Mouse (Mus musculus): Measurements from ENCODE around the gene Klkb1. TPM values are rescaled to one million over a fixed set of nuclear protein-coding genes. Genes with fewer than 3 reads are reported as not detected.

Klkb1 gene
- polyA plus RNA-seq, 1 experiment from 2014 or later, result not detected

- Histone ChIP-seq H3K9me3 (ENCODE audit: control insufficient read depth, low read length) (no peaks in the 10 kb centered on the region), H3K27ac (ENCODE audit: low read depth, low read length) (no peak overlapping the region), H3K4me2 (ENCODE audit: low read depth) (no peak overlapping the region), H3K27me3 (ENCODE audit: control insufficient read depth, insufficient read depth, low read length) (no peaks in the 10 kb centered on the region), H3K9ac (ENCODE audit: low read length) (no peak overlapping the region), H3K36me3 (ENCODE audit: control insufficient read depth, insufficient read depth, low read length) (no peaks in the 10 kb centered on the region), H3K4me1 (ENCODE audit: control insufficient read depth, insufficient read depth, low read length) (no peaks in the 10 kb centered on the region), H3K4me3 (ENCODE audit: low read depth, low read length) (no peak overlapping the region)
- WGBS, result 24% methylated on average over 3 of the region's 3 CpGs
- DNase-seq (ENCODE audit: low spot score), result no peak
- no peak for ATAC-seq (ENCODE audit: insufficient read depth, low FRiP score, low TSS enrichment)
Observed at GRCm38 (mm10) chr8:45238282-45238681, 56.4 kb downstream of the Klkb1 start.

- Histone ChIP-seq H3K4me2 (ENCODE audit: low read depth) (0 out of 2 replicates have a peak overlapping the region, but pooled peaks have one; percentile 3), H3K4me1 (ENCODE audit: control insufficient read depth, insufficient read depth, low read length) (no peaks in the 10 kb centered on the region), H3K27ac (ENCODE audit: low read depth, low read length) (no peak overlapping the region), H3K4me3 (ENCODE audit: low read depth, low read length) (no peak overlapping the region), H3K9me3 (ENCODE audit: control insufficient read depth, low read length) (no peaks in the 10 kb centered on the region), H3K9ac (ENCODE audit: low read length) (no peak overlapping the region), H3K36me3 (ENCODE audit: control insufficient read depth, insufficient read depth, low read length) (no peaks in the 10 kb centered on the region), H3K27me3 (ENCODE audit: control insufficient read depth, insufficient read depth, low read length) (no peaks in the 10 kb centered on the region)
- 18% methylated on average over 14 of the region's 14 CpGs for WGBS
- DNase-seq (ENCODE audit: low spot score) (peak; percentile 66), ATAC-seq (ENCODE audit: insufficient read depth, low FRiP score, low TSS enrichment) (peak; percentile 77)
Observed at GRCm38 (mm10) chr8:45236164-45236912, 58.3 kb downstream of the Klkb1 start.

GRCm38 (mm10) chr8:45235228-45235627, 59.4 kb downstream of the Klkb1 start:
- DNase-seq (ENCODE audit: low spot score) (no peak), ATAC-seq (ENCODE audit: insufficient read depth, low FRiP score, low TSS enrichment) (no peak)
- no peak overlapping the region for H3K4me2 ChIP-seq (ENCODE audit: low read depth)
- H3K9me3 ChIP-seq (ENCODE audit: control insufficient read depth, low read length), result no peaks in the 10 kb centered on the region
- no peaks in the 10 kb centered on the region for H3K4me1 ChIP-seq (ENCODE audit: control insufficient read depth, insufficient read depth, low read length)
- H3K27me3 ChIP-seq (ENCODE audit: control insufficient read depth, insufficient read depth, low read length), result no peaks in the 10 kb centered on the region
- 91% methylated on average over 6 of the region's 6 CpGs for WGBS
- no peak overlapping the region for H3K9ac ChIP-seq (ENCODE audit: low read length)
- H3K36me3 ChIP-seq (ENCODE audit: control insufficient read depth, insufficient read depth, low read length), result no peaks in the 10 kb centered on the region
- no peak overlapping the region for H3K27ac ChIP-seq (ENCODE audit: low read depth, low read length)
- no peak overlapping the region for H3K4me3 ChIP-seq (ENCODE audit: low read depth, low read length)

GRCm38 (mm10) chr8:45233256-45233655, 61.4 kb downstream of the Klkb1 start:
- H3K9me3 ChIP-seq (ENCODE audit: control insufficient read depth, low read length), result no peaks in the 10 kb centered on the region
- no peak overlapping the region for H3K4me2 ChIP-seq (ENCODE audit: low read depth)
- DNase-seq (ENCODE audit: low spot score) (no peak), ATAC-seq (ENCODE audit: insufficient read depth, low FRiP score, low TSS enrichment) (no peak)
- no peak overlapping the region for H3K4me3 ChIP-seq (ENCODE audit: low read depth, low read length)
- WGBS, result 69% methylated on average over 3 of the region's 3 CpGs
- H3K9ac ChIP-seq (ENCODE audit: low read length), result no peak overlapping the region
- no peaks in the 10 kb centered on the region for H3K4me1 ChIP-seq (ENCODE audit: control insufficient read depth, insufficient read depth, low read length)
- H3K27ac ChIP-seq (ENCODE audit: low read depth, low read length), result no peak overlapping the region
- H3K27me3 ChIP-seq (ENCODE audit: control insufficient read depth, insufficient read depth, low read length), result no peaks in the 10 kb centered on the region
- no peaks in the 10 kb centered on the region for H3K36me3 ChIP-seq (ENCODE audit: control insufficient read depth, insufficient read depth, low read length)

Other genes starting within 250 kb of the Klkb1 start
- gene Mtnr1a, start 225.7 kb downstream of the Klkb1 start, polyA plus RNA-seq (2014; fragmentation: Nextera tagmentation; extraction: Ambion mirVana), result 0.15 TPM in 1 of 2 replicates, not detected in the other
- gene F11, start 32.8 kb downstream of the Klkb1 start, polyA plus RNA-seq (2014; fragmentation: Nextera tagmentation; extraction: Ambion mirVana), result not detected in 2 replicates
- gene Gm45753, start 13.6 kb upstream of the Klkb1 start, polyA plus RNA-seq (2014; fragmentation: Nextera tagmentation; extraction: Ambion mirVana), result not detected in 2 replicates
- gene Cyp4v3, start 38.4 kb upstream of the Klkb1 start, polyA plus RNA-seq (2014; fragmentation: Nextera tagmentation; extraction: Ambion mirVana), result 0.38 and 0.77 TPM in 2 replicates
- 11.9 and 12.6 TPM in 2 replicates for gene Fam149a, start 87.4 kb upstream of the Klkb1 start, polyA plus RNA-seq (2014; fragmentation: Nextera tagmentation; extraction: Ambion mirVana)
- gene Tlr3, start 116.2 kb upstream of the Klkb1 start, polyA plus RNA-seq (2014; fragmentation: Nextera tagmentation; extraction: Ambion mirVana), result 0.58 and 1.8 TPM in 2 replicates
- 40.9 and 45.2 TPM in 2 replicates for gene Sorbs2, start 212.9 kb upstream of the Klkb1 start, polyA plus RNA-seq (2014; fragmentation: Nextera tagmentation; extraction: Ambion mirVana)